Mouse (Mus musculus) erythroblast, embryonic 14.5 days (primary cell): ENCODE measurements around the gene Arhgef25.

Experiments
- GATA1 ChIP-seq: IDR thresholded peaks from 2 replicates; pipeline ENCODE4 v1.6.1; 2012; ENCODE audit warnings: low read length, inconsistent platforms, mixed read lengths
- TAL1 ChIP-seq: IDR thresholded peaks from 3 replicates; pipeline ENCODE4 v1.6.1; 2012; ENCODE audit warnings: low read length, inconsistent platforms, mixed read lengths

DNA sequence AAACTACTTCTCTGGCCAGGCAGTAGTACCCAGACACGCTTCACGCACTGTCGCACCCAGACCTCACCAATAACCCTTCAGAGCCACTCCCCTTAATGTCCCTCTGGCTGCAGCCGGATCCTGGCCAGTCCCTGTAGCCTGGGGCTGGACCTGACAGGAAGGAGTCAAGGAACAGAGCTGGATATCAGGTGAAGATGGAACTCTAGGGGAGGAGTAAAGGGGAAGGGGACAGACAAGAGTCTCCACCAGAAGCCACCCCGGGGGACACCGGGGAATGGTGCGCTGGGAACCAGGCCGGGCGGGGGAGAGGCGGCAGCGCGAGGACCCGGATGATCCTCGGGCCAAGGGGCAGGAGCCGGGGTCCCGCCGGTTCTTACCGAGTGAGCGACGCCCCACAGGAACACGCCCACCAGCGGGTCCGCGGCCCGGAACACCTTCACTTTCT, 21.1 kb upstream of the Arhgef25 start:
- no peak for TF ChIP-seq GATA1
- no peak for TF ChIP-seq TAL1
